Mouse (Mus musculus) myocyte (in vitro differentiated cells): ENCODE data around the gene Ehf.

Source experiments
- CEBPB ChIP-seq: IDR thresholded peaks from 2 replicates; pipeline ENCODE4 v1.6.1; 2011; ENCODE audit warnings: mild to moderate bottlenecking, moderate library complexity; ENCODE audit not compliant: poor library complexity, insufficient read depth, severe bottlenecking
- E2F4 ChIP-seq: IDR thresholded peaks from one replicate; pipeline ENCODE4 v1.6.1; 2011; ENCODE audit warnings: mild to moderate bottlenecking, control low read depth, moderate library complexity; ENCODE audit not compliant: insufficient read depth
- MAX ChIP-seq: IDR thresholded peaks from one replicate; pipeline ENCODE4 v1.6.1; 2011; ENCODE audit warnings: low read depth, mild to moderate bottlenecking, control low read depth
- MYOD1 ChIP-seq, 3 experiments: IDR thresholded peaks; one replicate each; pipeline ENCODE4 v1.6.1; 2011; ENCODE audit warnings: control low read depth in 2 of 3, low read depth in 2 of 3, mild to moderate bottlenecking in 2 of 3, moderate library complexity in 1 of 3; ENCODE audit not compliant: insufficient read length in 2 of 3, control insufficient read depth in 1 of 3
- MYOG ChIP-seq, 3 experiments: IDR thresholded peaks; one replicate each; pipeline ENCODE4 v1.6.1; 2011; ENCODE audit warnings: control low read depth in 2 of 3, low read depth in 2 of 3, mild to moderate bottlenecking in 2 of 3; ENCODE audit not compliant: insufficient read length in 2 of 3, control insufficient read depth in 1 of 3, insufficient read depth in 1 of 3
- POLR2A ChIP-seq: IDR thresholded peaks from one replicate; pipeline ENCODE4 v1.6.1; 2011; ENCODE audit warnings: low read depth, mild to moderate bottlenecking, control low read depth, moderate library complexity; ENCODE audit not compliant: insufficient read length
- POLR2AphosphoS2 ChIP-seq: IDR thresholded peaks from one replicate; pipeline ENCODE4 v1.6.1; 2011; ENCODE audit warnings: low read depth, control low read depth; ENCODE audit not compliant: insufficient read length
- REST ChIP-seq: IDR thresholded peaks from one replicate; pipeline ENCODE4 v1.6.1; 2011; ENCODE audit warnings: mild to moderate bottlenecking, control low read depth, moderate library complexity; ENCODE audit not compliant: insufficient read depth, insufficient read length
- SRF ChIP-seq: IDR thresholded peaks from one replicate; pipeline ENCODE4 v1.6.1; 2011; ENCODE audit warnings: low read depth; ENCODE audit not compliant: control insufficient read depth, insufficient read length
- TCF12 ChIP-seq: IDR thresholded peaks from one replicate; pipeline ENCODE4 v1.6.1; 2011; ENCODE audit warnings: mild to moderate bottlenecking, control low read depth; ENCODE audit not compliant: poor library complexity, insufficient read depth, severe bottlenecking
- TCF3 ChIP-seq: IDR thresholded peaks from one replicate; pipeline ENCODE4 v1.6.1; 2011; ENCODE audit warnings: low read depth, control low read depth; ENCODE audit not compliant: insufficient read length
- USF1 ChIP-seq: IDR thresholded peaks from one replicate; pipeline ENCODE4 v1.6.1; 2011; ENCODE audit warnings: low read depth, mild to moderate bottlenecking, control low read depth, moderate library complexity

GRCm38 (mm10) chr2:103298711-103299463 is 4.2 kb downstream of the Ehf start:
- TF ChIP-seq POLR2A (no peak), USF1 (no peak), POLR2AphosphoS2 (no peak), MAX (no peak), TCF12 (no peak), MYOG (IDR thresholded peaks at IDR 0.05; ENCODE audit: control insufficient read depth in 1 of 3, insufficient read depth in 1 of 3, insufficient read length in 2 of 3, low read depth in 2 of 3) (no peak), E2F4 (no peak), CEBPB (no peak), MYOD1 (IDR thresholded peaks at IDR 0.05; ENCODE audit: control insufficient read depth in 1 of 3, insufficient read length in 2 of 3, low read depth in 2 of 3) (no peak), REST (no peak), TCF3 (no peak), SRF (no peak)
